Mouse (Mus musculus) kidney, adult 2 months (tissue): ENCODE data around the gene Gprin1. TPM values are rescaled to one million over a fixed set of nuclear protein-coding genes. Genes with fewer than 3 reads are reported as not detected.

Experiments
- DNase-seq: peaks from one replicate; pipeline ENCODE4 v3.0.0; 2021
- H3K27ac ChIP-seq: fragments of 200-500 bp; 2 replicates; pipeline ENCODE4 v1.5.1; 2012; ENCODE audit warnings: low read depth, low read length, control low read depth, inconsistent platforms; ENCODE audit not compliant: insufficient read depth
- H3K27me3 ChIP-seq: fragments of 200-500 bp; replicated peaks from 2 replicates; pipeline ENCODE4 v1.6.1; 2012; ENCODE audit warnings: mild to moderate bottlenecking, moderate library complexity, low read length, inconsistent platforms; ENCODE audit not compliant: control insufficient read depth, insufficient read depth
- H3K36me3 ChIP-seq: fragments of 200-500 bp; 2 replicates; pipeline ENCODE4 v1.6.1; 2012; ENCODE audit warnings: mild to moderate bottlenecking, moderate library complexity, low read length, inconsistent platforms; ENCODE audit not compliant: control insufficient read depth, insufficient read depth
- H3K4me1 ChIP-seq: fragments of 200-500 bp; 2 replicates; pipeline ENCODE4 v1.6.1; 2011; ENCODE audit warnings: low read length; ENCODE audit not compliant: control insufficient read depth, insufficient read depth
- H3K4me3 ChIP-seq: fragments of 200-500 bp; 2 replicates; pipeline ENCODE4 v1.5.1; 2011; ENCODE audit warnings: mild to moderate bottlenecking, low read depth, low read length, control low read depth; ENCODE audit not compliant: insufficient read depth
- CTCF ChIP-seq: fragments of 200-500 bp; conservative IDR thresholded peaks from 2 replicates; pipeline ENCODE4 v1.5.1; 2011; ENCODE audit warnings: low read depth, mild to moderate bottlenecking, control low read depth, low read length, moderate library complexity, mixed read lengths; ENCODE audit not compliant: insufficient read depth, insufficient read length
- POLR2A ChIP-seq: fragments of 200-500 bp; IDR thresholded peaks from one replicate; pipeline ENCODE4 v1.6.1; 2011; ENCODE audit warnings: low read depth, low read length, control low read depth
- WGBS: fragments of 180-500 bp; shearing (Covaris S2); methylation state at CpG from one replicate; pipeline ENCODE4 v1.1.7; 2018; 5-methylcytosine and 5-hydroxymethylcytosine counted together
- polyA plus RNA-seq: library from polyadenylated mRNA; depleted of rRNA; stranded (reverse); fragments of >200 nt; gene quantifications from 2 replicates; pipeline ENCODE4 v1.2.3, GENCODE M21; 2012; rRNA removed

Gprin1 gene
- polyA plus RNA-seq = 0.03 and 0.04 TPM in 2 replicates

- no peak for DNase-seq
- TF ChIP-seq CTCF = no peak
- no peak for TF ChIP-seq POLR2A
- 4% methylated on average over 29 of the region's 29 CpGs for WGBS
- H3K27me3 ChIP-seq = no peaks in the 10 kb centered on the region
- no peaks in the 10 kb centered on the region for H3K36me3 ChIP-seq
- no peaks in the 10 kb centered on the region for H3K4me1 ChIP-seq
- H3K4me3 ChIP-seq = peak within 1 kb of the TSS; percentile 17; the same call in 1 of the 2 replicates
- H3K27ac ChIP-seq = no peak within 1 kb of the TSS
Observed at GRCm38 (mm10) chr13:54749864-54750411, at the start of gene Gprin1. TSS of gene Gprin1 (minus strand) at chr13:54749874.

GRCm38 (mm10) chr13:54798740-54799139, 49.1 kb upstream of the Gprin1 start:
- Histone ChIP-seq H3K27me3 (no peaks in the 10 kb centered on the region), H3K27ac (no peak overlapping the region), H3K4me1 (no peaks in the 10 kb centered on the region), H3K4me3 (no peak overlapping the region), H3K36me3 (no peaks in the 10 kb centered on the region)
- no peak for TF ChIP-seq POLR2A
- no peak for TF ChIP-seq CTCF
- no peak for DNase-seq
- 62% methylated on average over 10 of the region's 10 CpGs for WGBS

GRCm38 (mm10) chr13:54797861-54798643, 48.4 kb upstream of the Gprin1 start:
- WGBS = 78% methylated on average over 16 of the region's 16 CpGs
- Histone ChIP-seq H3K27me3 (no peaks in the 10 kb centered on the region), H3K4me1 (no peaks in the 10 kb centered on the region), H3K4me3 (no peak overlapping the region), H3K27ac (no peak overlapping the region), H3K36me3 (no peaks in the 10 kb centered on the region)
- TF ChIP-seq POLR2A = no peak
- TF ChIP-seq CTCF = no peak
- DNase-seq = no peak

GRCm38 (mm10) chr13:54797356-54797755, 47.7 kb upstream of the Gprin1 start:
- H3K27ac ChIP-seq = no peak overlapping the region
- H3K36me3 ChIP-seq = no peaks in the 10 kb centered on the region
- TF ChIP-seq POLR2A (no peak), CTCF (peak; percentile 73)
- H3K4me3 ChIP-seq = no peak overlapping the region
- no peaks in the 10 kb centered on the region for H3K27me3 ChIP-seq
- 42% methylated on average over 4 of the region's 4 CpGs for WGBS
- DNase-seq = peak; percentile 59
- no peaks in the 10 kb centered on the region for H3K4me1 ChIP-seq

GRCm38 (mm10) chr13:54794843-54795242, 45.2 kb upstream of the Gprin1 start:
- no peak for DNase-seq
- TF ChIP-seq CTCF (no peak), POLR2A (no peak)
- Histone ChIP-seq H3K27ac (no peak overlapping the region), H3K27me3 (no peaks in the 10 kb centered on the region), H3K4me3 (no peak overlapping the region), H3K4me1 (peaks cover 5% of the 10 kb centered on the region; the same call in 1 of the 2 replicates), H3K36me3 (no peaks in the 10 kb centered on the region)
- 59% methylated on average over 5 of the region's 5 CpGs for WGBS

- Histone ChIP-seq H3K4me3 (no peak overlapping the region), H3K27ac (no peak overlapping the region), H3K36me3 (no peaks in the 10 kb centered on the region), H3K4me1 (peaks cover 5% of the 10 kb centered on the region; the same call in 1 of the 2 replicates), H3K27me3 (no peaks in the 10 kb centered on the region)
- 74% methylated on average over 16 of the region's 16 CpGs for WGBS
- no peak for TF ChIP-seq CTCF
- no peak for TF ChIP-seq POLR2A
- DNase-seq = no peak
Observed at GRCm38 (mm10) chr13:54794002-54794577, 44.4 kb upstream of the Gprin1 start.
